ENCODE assay signal across 9 mouse cellular contexts in genomic region chr19:45045651-45046050, GRCm38 (mm10). TPM values are rescaled to one million over a fixed set of nuclear protein-coding genes. Genes with fewer than 3 reads are reported as not detected.
DNase-seq lines count a peak whose midpoint lies in the region; ATAC-seq and TF ChIP-seq lines count a peak whose summit lies in the region.
"Had no signal": no experiment of that assay in that cellular context is flagged by ENCODE, and none has a peak within 500 bp of the region (broad histone marks: within the 10 kb centered on the region; RNA-seq: fewer than 3 reads in every experiment).

TSS of gene Pdzd7 (minus strand) at chr19:45045717.

- no peak within 1 kb of the TSS for H3K27ac ChIP-seq in heart, embryonic 11.5 days (ENCODE audit: low read depth, low read length)
- H3K27ac ChIP-seq in ES-Bruce4 (ENCODE audit: insufficient read depth, low read length) (no peak within 1 kb of the TSS), macrophage (no peak within 1 kb of the TSS)
- H3K27ac ChIP-seq in heart, postnatal 0 days (ENCODE audit: low read depth) = no peak within 1 kb of the TSS

- H3K27me3 ChIP-seq in heart, embryonic 11.5 days (ENCODE audit: control insufficient read depth, insufficient read depth, low read length) = peaks cover 45% of the 10 kb centered on the region
- H3K27me3 ChIP-seq in ES-Bruce4 (ENCODE audit: control insufficient read depth, insufficient read depth, low read length, poor library complexity, severe bottlenecking) = no peaks in the 10 kb centered on the region
- H3K27me3 ChIP-seq in heart, postnatal 0 days (ENCODE audit: control insufficient read depth, insufficient read depth, low read length) = peaks cover 24% of the 10 kb centered on the region

- no peak for ATAC-seq in heart, embryonic 11.5 days (replicated peaks; ENCODE audit: insufficient number of reproducible peaks, low FRiP score, low TSS enrichment)
- ATAC-seq in heart, postnatal 0 days (ENCODE audit: insufficient read depth, low read depth) = no peak

- 67% methylated on average over 5 of the region's 5 CpGs for WGBS in heart, embryonic 11.5 days (ENCODE audit: insufficient replicate concordance)
- WGBS in heart, postnatal 0 days = 71% methylated on average over 5 of the region's 5 CpGs
- WGBS in macrophage (ENCODE audit: missing documents) = 75% methylated on average over 5 of the region's 5 CpGs

- no peak for TF ChIP-seq EP300 in ES-Bruce4 (IDR thresholded peaks at IDR 0.05; ENCODE audit: insufficient read depth, low read depth, low read length)
- TF ChIP-seq EP300 in heart, postnatal 0 days (IDR thresholded peaks at IDR 0.05; ENCODE audit: low read depth) = no peak

- peaks cover 10% of the 10 kb centered on the region; the same call in 1 of the 2 replicates for H3K79me2 ChIP-seq in macrophage (ENCODE audit: inconsistent target)

- peak within 1 kb of the TSS; percentile 84 for H3K4me2 ChIP-seq in heart, embryonic 11.5 days
- peak within 1 kb of the TSS; percentile 80 for H3K4me2 ChIP-seq in heart, postnatal 0 days (ENCODE audit: low read depth, low read length)

- TF ChIP-seq POLR2A in ES-Bruce4 (IDR thresholded peaks at IDR 0.05; ENCODE audit: insufficient read depth, low read length) = no peak

- H3K36me3 ChIP-seq in heart, embryonic 11.5 days (ENCODE audit: control insufficient read depth, insufficient read depth, low read length) = no peaks in the 10 kb centered on the region
- H3K36me3 ChIP-seq in ES-Bruce4 (ENCODE audit: control insufficient read depth, insufficient read depth, low read length, poor library complexity, severe bottlenecking) = no peaks in the 10 kb centered on the region
- H3K36me3 ChIP-seq in heart, postnatal 0 days (replicated peaks; ENCODE audit: control insufficient read depth, insufficient read depth, low read length) = peaks cover 4% of the 10 kb centered on the region
- peaks cover 7% of the 10 kb centered on the region; the same call in 1 of the 2 replicates for H3K36me3 ChIP-seq in macrophage (ENCODE audit: inconsistent target)

- no peaks in the 10 kb centered on the region for H3K9me3 ChIP-seq in heart, embryonic 11.5 days (replicated peaks; ENCODE audit: control insufficient read depth, low read length)
- no peaks in the 10 kb centered on the region for H3K9me3 ChIP-seq in ES-Bruce4 (replicated peaks; ENCODE audit: control insufficient read depth, insufficient read depth, low read length, poor library complexity, severe bottlenecking)
- H3K9me3 ChIP-seq in heart, postnatal 0 days (replicated peaks; ENCODE audit: control insufficient read depth, low read length) = no peaks in the 10 kb centered on the region

- peak within 1 kb of the TSS; percentile 74; the same call in 1 of the 2 replicates for H3K9ac ChIP-seq in heart, embryonic 11.5 days (ENCODE audit: low read depth, low read length)
- H3K9ac ChIP-seq in ES-Bruce4 (ENCODE audit: low read depth, poor library complexity, severe bottlenecking) = no peak within 1 kb of the TSS
- H3K9ac ChIP-seq in heart, postnatal 0 days (replicated peaks; ENCODE audit: low read depth, low read length) = peak within 1 kb of the TSS; percentile 58; the same call in 1 of the 2 replicates

- intact Hi-C loops in left cerebral cortex, postnatal 4 days (cut with DNase I) = no loop called here

- DNase-seq in heart, postnatal 4 days = no peak
- no peak for DNase-seq in heart, postnatal 0 days (ENCODE audit: low spot score)
- DNase-seq in left cerebral cortex, postnatal 4 days = no peak
- no peak for DNase-seq in urinary bladder, adult 18-20 months (ENCODE audit: low spot score in 2 of 2)
- no peak for DNase-seq in right cerebral cortex, adult 18-20 months
- DNase-seq: cerebellum, postnatal 14 days had no signal

- peaks cover 14% of the 10 kb centered on the region for H3K4me1 ChIP-seq in heart, embryonic 11.5 days (ENCODE audit: control insufficient read depth, insufficient read depth, low read length)
- peaks cover 2% of the 10 kb centered on the region for H3K4me1 ChIP-seq in ES-Bruce4 (ENCODE audit: control insufficient read depth, insufficient read depth, low read length)
- H3K4me1 ChIP-seq in heart, postnatal 0 days (ENCODE audit: control insufficient read depth, insufficient read depth) = peaks cover 18% of the 10 kb centered on the region

- peak within 1 kb of the TSS; percentile 57 for H3K4me3 ChIP-seq in heart, embryonic 11.5 days (ENCODE audit: low read depth, low read length)
- peak within 1 kb of the TSS; percentile 24 for H3K4me3 ChIP-seq in ES-Bruce4 (ENCODE audit: low read depth, low read length)
- H3K4me3 ChIP-seq in heart, postnatal 0 days (ENCODE audit: low read depth, low read length) = peak within 1 kb of the TSS; percentile 60
- H3K4me3 ChIP-seq in macrophage (ENCODE audit: inconsistent target) = peak within 1 kb of the TSS; percentile 67; the same call in 1 of the 2 replicates

- TF ChIP-seq CTCF in ES-Bruce4 (IDR thresholded peaks at IDR 0.05; ENCODE audit: low read depth, low read length) = no peak
- TF ChIP-seq CTCF in heart, postnatal 0 days (IDR thresholded peaks at IDR 0.05; ENCODE audit: low read depth) = no peak

RNA-seq across cellular contexts. Expression of gene Pdzd7, which starts in this region (rescaled TPM):
- polyA plus RNA-seq in heart, embryonic 11.5 days (2014; fragmentation: Nextera tagmentation; extraction: Ambion mirVana) = 0.21 TPM in 1 of 2 replicates, not detected in the other
- not detected for total RNA-seq in heart, postnatal 4 days (2021)
- polyA plus RNA-seq in ES-Bruce4 (2011; ENCODE audit: insufficient read depth, insufficient read length, low read depth, missing spikeins) (0.97 and 1.3 TPM in 2 replicates), macrophage (2018) (not detected in 3 replicates)
- 0.65 TPM in 1 of 2 replicates, not detected in the other for total RNA-seq in heart, postnatal 0 days (2014; rRNA removed; ENCODE audit: low replicate concordance)
- 0.10 and 0.11 TPM in 2 replicates for polyA plus RNA-seq in heart, postnatal 0 days (2015; fragmentation: Nextera tagmentation; extraction: Ambion mirVana)
- total RNA-seq in macrophage (2018; cell fraction: chromatin; rRNA removed) = under 1 TPM in 4 of 26 experiments, not detected in 22; 0.19 to 0.52 (median 0.34) TPM
- total RNA-seq in macrophage (2018; cell fraction: cytosol; rRNA removed) = not detected
- total RNA-seq in macrophage (2018; cell fraction: nucleus; rRNA removed) = under 1 TPM in 4 of 26 experiments, not detected in 22; 0.18 to 0.40 (median 0.28) TPM
- total RNA-seq in left cerebral cortex, postnatal 4 days (2021) = 1 to 10 TPM; 8.0 to 8.2 TPM
